Mouse (Mus musculus) gastrocnemius, adult 2 months (tissue): ENCODE measurements around the gene Abhd6. TPM values are rescaled to one million over a fixed set of nuclear protein-coding genes. Genes with fewer than 3 reads are reported as not detected.

Experiments used
- DNase-seq: peaks from one replicate; pipeline ENCODE4 v3.0.0; 2022
- H3K27ac ChIP-seq: fragments of 200-600 bp; 2 replicates; pipeline ENCODE4 v1.8.1; 2022; ENCODE audit warnings: mild to moderate bottlenecking
- H3K4me3 ChIP-seq: fragments of 200-600 bp; 2 replicates; pipeline ENCODE4 v1.8.1; 2022; ENCODE audit warnings: mild to moderate bottlenecking, moderate library complexity
- CTCF ChIP-seq: fragments of 200-600 bp; IDR thresholded peaks from 2 replicates; pipeline ENCODE4 v1.8.1; 2022; ENCODE audit warnings: antibody characterized with exemption, mild to moderate bottlenecking, moderate library complexity
- intact Hi-C: fragments of 180-260 bp; cut with DNase I; formaldehyde crosslinking; loops from one replicate; pipeline ENCODE4 v1.15.1; 2025
- total RNA-seq, 2 experiments: library from RNA; stranded (reverse); gene quantifications; 2 replicates each; pipeline ENCODE4 v1.2.3; 2021

Gene Abhd6
- total RNA-seq, 2 experiments from 2014 or later: 4.8 to 7.3 TPM

DNA sequence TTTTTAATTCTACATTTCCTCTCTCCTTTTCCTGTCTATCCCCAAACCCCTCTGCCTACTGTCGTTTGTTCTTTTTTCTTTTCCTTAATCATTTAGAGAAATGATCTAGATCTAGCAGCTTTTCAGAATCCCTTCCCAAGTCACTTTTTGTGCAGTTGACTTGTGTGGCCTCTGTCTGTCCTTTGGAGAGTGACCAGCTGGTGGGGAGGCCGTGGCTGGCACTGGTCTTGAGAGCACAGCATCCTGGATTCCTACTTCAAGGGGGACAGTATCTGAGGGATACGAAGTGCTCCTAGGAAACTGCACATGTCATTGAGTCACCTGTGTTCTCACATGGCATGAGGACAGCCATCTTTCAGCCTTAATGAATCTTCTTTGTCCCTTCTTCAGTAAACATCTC lies 37.5 kb downstream of the Abhd6 start:
- TF ChIP-seq CTCF: no peak
- no peak for DNase-seq
- no peak overlapping the region for H3K4me3 ChIP-seq
- H3K27ac ChIP-seq: peak overlapping the region; percentile 77
- intact Hi-C loops: loop anchor here (5.0 kb wide), 1 partner anchor 223 kb away; the partner anchor contains the start of gene Flnb

DNA sequence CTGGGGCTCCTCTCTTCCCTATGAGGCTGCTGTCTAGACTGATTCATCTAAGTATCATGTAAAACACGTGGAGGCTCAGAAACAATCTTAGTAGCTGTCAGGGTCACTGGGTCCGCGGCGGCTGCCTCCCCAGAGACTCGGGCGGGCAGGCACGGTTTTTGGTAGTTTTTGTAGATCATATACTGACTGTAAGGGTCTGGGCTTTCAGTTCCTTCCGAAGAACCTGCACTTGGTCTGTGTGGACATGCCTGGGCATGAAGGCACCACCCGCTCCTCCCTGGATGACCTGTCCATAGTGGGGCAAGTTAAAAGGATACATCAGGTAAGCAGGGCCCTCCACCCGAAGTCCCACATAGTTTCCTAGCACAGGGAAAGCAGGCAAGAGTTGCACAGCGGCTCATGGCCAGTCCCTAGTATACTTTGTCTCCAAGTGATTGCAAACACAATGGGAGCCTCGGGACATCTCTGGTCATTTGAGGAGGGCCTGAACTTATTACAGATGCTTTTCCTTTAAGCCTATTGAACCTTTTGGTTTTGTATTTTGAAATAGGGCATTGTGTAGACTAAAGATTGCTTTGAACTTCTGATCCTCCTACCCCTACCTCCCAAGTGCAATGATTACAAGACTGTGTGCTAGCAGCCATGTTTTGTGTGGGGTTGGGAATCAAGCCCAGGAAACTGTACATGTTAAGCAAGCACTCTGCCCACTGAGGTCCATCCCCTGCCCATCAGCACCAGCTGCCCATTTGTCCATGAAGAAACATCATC lies 38.4 kb downstream of the Abhd6 start:
- TF ChIP-seq CTCF: no peak
- no peak overlapping the region for H3K4me3 ChIP-seq
- no peak for DNase-seq
- intact Hi-C loops: loop anchor here (5.0 kb wide), 1 partner anchor 224 kb away; the partner anchor contains the start of gene Flnb
- H3K27ac ChIP-seq: no peak overlapping the region

DNA sequence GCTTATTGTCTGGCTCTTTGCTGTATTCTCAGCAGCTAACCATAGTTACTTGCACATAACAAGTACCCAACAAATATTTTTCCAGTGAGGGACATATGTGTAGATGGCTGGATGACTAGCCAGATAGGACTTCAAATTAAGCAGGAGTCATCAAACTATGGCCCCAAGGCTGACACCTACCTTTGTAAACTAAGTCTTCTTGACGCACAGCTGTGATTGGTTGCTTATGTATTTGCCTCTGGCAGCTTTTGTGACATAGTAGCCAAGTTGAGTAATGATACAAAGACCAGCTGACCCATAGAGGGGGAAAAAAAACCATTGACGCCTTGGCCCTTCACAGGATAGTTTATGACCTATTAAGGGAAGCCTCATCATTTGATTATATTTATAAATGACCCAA lies 39.4 kb downstream of the Abhd6 start:
- Histone ChIP-seq H3K27ac (no peak overlapping the region), H3K4me3 (no peak overlapping the region)
- DNase-seq: no peak
- intact Hi-C loops: loop anchor here (5.0 kb wide), 1 partner anchor 225 kb away; the partner anchor contains the start of gene Flnb
- no peak for TF ChIP-seq CTCF

DNA sequence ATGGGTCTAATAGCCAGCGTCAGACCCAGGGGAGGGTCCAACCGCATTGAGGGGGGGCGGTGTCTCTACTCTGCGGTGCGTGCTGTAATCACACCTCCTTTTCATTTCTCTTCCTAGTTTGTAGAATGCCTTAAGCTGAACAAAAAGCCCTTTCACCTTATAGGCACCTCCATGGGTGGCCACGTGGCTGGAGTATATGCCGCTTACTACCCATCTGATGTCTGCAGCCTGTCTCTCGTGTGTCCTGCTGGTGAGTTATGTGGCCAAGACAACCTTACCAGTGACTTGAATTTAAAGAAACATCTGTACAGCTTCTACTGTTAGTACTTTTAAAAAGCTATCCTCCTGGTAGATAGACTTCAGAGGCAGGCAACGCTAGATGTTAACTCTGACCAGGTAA lies 39.9 kb downstream of the Abhd6 start:
- TF ChIP-seq CTCF: no peak
- intact Hi-C loops: loop anchor here (5.0 kb wide), 1 partner anchor 225 kb away; the partner anchor contains the start of gene Flnb
- Histone ChIP-seq H3K27ac (no peak overlapping the region), H3K4me3 (no peak overlapping the region)
- no peak for DNase-seq

DNA sequence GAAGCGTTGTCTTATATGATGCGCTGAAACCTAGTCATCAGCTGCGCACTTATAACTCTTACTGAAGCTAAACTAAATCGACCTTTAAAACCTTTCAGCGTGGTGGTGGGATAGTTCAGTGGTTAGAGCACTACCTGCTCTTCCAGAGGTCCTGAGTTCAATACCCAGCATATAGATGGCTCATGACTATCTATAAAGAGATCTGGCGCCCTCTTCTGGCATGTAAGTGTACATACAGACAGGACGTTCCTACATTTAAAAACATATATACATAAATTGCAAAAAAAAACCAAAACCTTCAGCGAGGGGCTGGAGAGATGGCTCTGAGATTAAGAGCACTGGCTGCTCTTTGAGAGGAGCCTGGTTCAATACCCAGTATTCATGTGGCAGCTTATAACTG lies 41.6 kb downstream of the Abhd6 start:
- H3K27ac ChIP-seq: no peak overlapping the region
- no peak for DNase-seq
- peak; percentile 74 for TF ChIP-seq CTCF
- H3K4me3 ChIP-seq: no peak overlapping the region
- intact Hi-C loops: loop anchor here (1.0 to 5.0 kb wide), 3 partner anchors 47 to 227 kb away; partner anchors contain the start of gene Flnb

- Histone ChIP-seq H3K27ac (no peak overlapping the region), H3K4me3 (no peak overlapping the region)
- intact Hi-C loops: loop anchor here (1.0 to 5.0 kb wide), 3 partner anchors 47 to 227 kb away; partner anchors contain the start of gene Flnb
- no peak for TF ChIP-seq CTCF
- DNase-seq: no peak
Observed at GRCm38 (mm10) chr14:8044786-8045185, 42.1 kb downstream of the Abhd6 start.

GRCm38 (mm10) chr14:8045187-8045846 lies 42.6 kb downstream of the Abhd6 start:
- Histone ChIP-seq H3K27ac (no peak overlapping the region), H3K4me3 (no peak overlapping the region)
- intact Hi-C loops: no loop called here
- TF ChIP-seq CTCF: no peak
- DNase-seq: no peak

DNA sequence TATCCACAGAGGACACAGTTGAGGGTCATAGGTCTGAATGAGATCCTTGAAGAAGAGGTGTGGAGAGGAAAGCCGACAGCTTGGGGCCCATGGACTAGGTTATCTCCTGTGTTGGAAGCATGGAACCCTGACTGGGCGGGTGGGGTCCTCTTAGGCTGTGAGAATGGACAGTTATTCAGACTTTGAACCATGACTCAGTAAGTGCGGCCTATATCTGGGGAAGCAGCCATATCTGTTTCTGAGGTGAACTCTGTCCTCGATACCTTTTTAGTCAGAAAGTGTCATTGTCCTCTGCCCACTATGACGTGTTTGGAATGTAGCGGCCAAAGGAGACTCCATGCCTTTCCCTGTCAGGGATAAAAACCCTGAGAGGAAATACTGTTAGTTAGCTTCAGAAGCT lies 44.1 kb downstream of the Abhd6 start:
- Histone ChIP-seq H3K27ac (no peak overlapping the region), H3K4me3 (no peak overlapping the region)
- intact Hi-C loops: no loop called here
- no peak for DNase-seq
- no peak for TF ChIP-seq CTCF

- DNase-seq: no peak
- Histone ChIP-seq H3K27ac (no peak overlapping the region), H3K4me3 (peak overlapping the region; percentile 24; the same call in 1 of the 2 replicates)
- intact Hi-C loops: no loop called here
- TF ChIP-seq CTCF: no peak
Observed at GRCm38 (mm10) chr14:8049334-8049733, 46.6 kb downstream of the Abhd6 start.

DNA sequence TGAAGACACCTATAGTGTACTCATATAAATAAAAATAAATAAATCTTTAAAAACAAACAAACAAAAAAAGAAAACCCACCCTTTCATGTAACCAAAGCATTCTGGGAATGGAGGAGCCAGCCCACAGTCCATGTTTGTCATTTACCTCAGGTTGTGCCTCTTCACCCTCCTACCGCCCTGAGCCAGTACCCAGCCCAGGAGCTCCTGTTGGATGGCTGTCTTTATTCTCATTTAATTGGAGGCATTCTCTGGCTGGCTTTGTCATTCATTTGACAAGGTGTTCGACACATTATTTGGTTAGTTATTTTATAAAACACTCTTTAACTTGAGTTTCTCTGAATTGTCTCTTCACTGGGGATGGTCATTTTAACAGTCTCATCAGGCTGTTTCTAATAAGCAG lies 49.2 kb downstream of the Abhd6 start:
- no peak for TF ChIP-seq CTCF
- H3K4me3 ChIP-seq: no peak overlapping the region
- no peak for DNase-seq
- H3K27ac ChIP-seq: no peak overlapping the region
- intact Hi-C loops: no loop called here

GRCm38 (mm10) chr14:8052661-8053060 lies 50.0 kb downstream of the Abhd6 start:
- Histone ChIP-seq H3K4me3 (no peak overlapping the region), H3K27ac (no peak overlapping the region)
- TF ChIP-seq CTCF: no peak
- intact Hi-C loops: no loop called here
- no peak for DNase-seq

- DNase-seq: no peak
- intact Hi-C loops: no loop called here
- TF ChIP-seq CTCF: no peak
- Histone ChIP-seq H3K4me3 (no peak overlapping the region), H3K27ac (no peak overlapping the region)
Observed at GRCm38 (mm10) chr14:8054310-8055102, 51.8 kb downstream of the Abhd6 start.
